Mouse (Mus musculus) embryo, embryonic 11.5 days (tissue): ENCODE data around the gene Utp20.
"Not testable (repeated sequence)": the region's sequence is repeated elsewhere in the genome, so short reads cannot be mapped to it uniquely, and the experiment has no call there.

Experiments used
- DNase-seq: peaks from one replicate; pipeline ENCODE4 v3.0.0-alpha.2; 2012; ENCODE audit warnings: low read depth, low spot score

Gene Utp20

GRCm38 (mm10) chr10:88826188-88826946, at the start of gene Utp20:
Gene Utp20, minus strand, starts transcription at chr10:88826804.
- DNase-seq, result peak; percentile 66

- DNase-seq, result no peak
Observed at GRCm38 (mm10) chr10:88874870-88875269, 48.3 kb upstream of the Utp20 start.

GRCm38 (mm10) chr10:88866017-88866416, 39.4 kb upstream of the Utp20 start:
- no peak for DNase-seq

- DNase-seq, result no peak
Observed at GRCm38 (mm10) chr10:88862293-88862692, 35.7 kb upstream of the Utp20 start.

- DNase-seq, result no peak
Observed at GRCm38 (mm10) chr10:88861416-88861815, 34.8 kb upstream of the Utp20 start.

GRCm38 (mm10) chr10:88860911-88861310, 34.3 kb upstream of the Utp20 start:
- no peak for DNase-seq

GRCm38 (mm10) chr10:88853326-88853725, 26.7 kb upstream of the Utp20 start:
- no peak for DNase-seq

GRCm38 (mm10) chr10:88849976-88850375, 23.4 kb upstream of the Utp20 start:
- DNase-seq, result no peak

GRCm38 (mm10) chr10:88848876-88849476, 22.4 kb upstream of the Utp20 start:
- no peak for DNase-seq

- no peak for DNase-seq
Observed at GRCm38 (mm10) chr10:88834227-88834626, 7.6 kb upstream of the Utp20 start.

GRCm38 (mm10) chr10:88828361-88828760, 1.8 kb upstream of the Utp20 start:
- DNase-seq, result no peak

- no peak for DNase-seq
Observed at GRCm38 (mm10) chr10:88827596-88827995, 992 bp upstream of the Utp20 start.

GRCm38 (mm10) chr10:88826947-88827306, 323 bp upstream of the Utp20 start:
- DNase-seq, result not testable (repeated sequence)

- no peak for DNase-seq
Observed at GRCm38 (mm10) chr10:88817335-88817734, 9.3 kb downstream of the Utp20 start.

GRCm38 (mm10) chr10:88815256-88815655, 11.3 kb downstream of the Utp20 start:
- no peak for DNase-seq

GRCm38 (mm10) chr10:88811704-88812103, 14.9 kb downstream of the Utp20 start:
- DNase-seq, result no peak

- no peak for DNase-seq
Observed at GRCm38 (mm10) chr10:88802236-88802635, 24.4 kb downstream of the Utp20 start.

- no peak for DNase-seq
Observed at GRCm38 (mm10) chr10:88799381-88799780, 27.2 kb downstream of the Utp20 start.

GRCm38 (mm10) chr10:88797452-88797851, 29.2 kb downstream of the Utp20 start:
- DNase-seq, result no peak

GRCm38 (mm10) chr10:88796939-88797338, 29.7 kb downstream of the Utp20 start:
- no peak for DNase-seq

GRCm38 (mm10) chr10:88795226-88795625, 31.4 kb downstream of the Utp20 start:
- no peak for DNase-seq

- no peak for DNase-seq
Observed at GRCm38 (mm10) chr10:88794606-88795005, 32.0 kb downstream of the Utp20 start.

- DNase-seq, result no peak
Observed at GRCm38 (mm10) chr10:88793671-88794070, 32.9 kb downstream of the Utp20 start.
